Mouse (Mus musculus) cerebellum, postnatal 4 days (tissue): Measurements from ENCODE around the gene Acad12.

Experiments used
- DNase-seq, 2 experiments: peaks; one replicate each; pipeline ENCODE4 v3.0.0; 2022; ENCODE audit warnings: low spot score in 2 of 2, mixed read lengths in 1 of 2

Acad12 gene

DNA sequence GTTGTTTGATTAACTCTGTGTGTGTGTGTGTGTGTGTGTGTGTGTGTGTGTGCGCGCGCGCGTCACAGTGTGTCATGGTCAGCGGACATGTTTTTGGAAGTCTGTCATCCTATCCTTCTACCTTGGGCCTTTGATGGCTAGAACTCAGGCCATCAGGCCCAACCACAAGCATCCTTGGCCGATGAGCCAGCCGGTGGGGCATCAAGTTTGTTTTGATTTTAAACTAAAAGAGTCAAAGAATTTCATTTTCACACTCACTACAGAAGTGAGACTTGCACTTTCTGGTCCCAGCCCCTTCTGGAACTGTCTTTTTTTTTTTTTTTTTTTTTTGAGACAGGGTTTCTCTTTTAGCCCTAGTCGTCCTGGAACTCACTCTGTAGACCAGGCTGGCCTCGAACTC lies 33.7 kb downstream of the Acad12 start:
- DNase-seq, result no peak

GRCm38 (mm10) chr5:121583765-121584501 lies 34.8 kb downstream of the Acad12 start:
- peak; percentile 45 to 64 for DNase-seq

GRCm38 (mm10) chr5:121581945-121582344 lies 36.8 kb downstream of the Acad12 start:
- no peak for DNase-seq

DNA sequence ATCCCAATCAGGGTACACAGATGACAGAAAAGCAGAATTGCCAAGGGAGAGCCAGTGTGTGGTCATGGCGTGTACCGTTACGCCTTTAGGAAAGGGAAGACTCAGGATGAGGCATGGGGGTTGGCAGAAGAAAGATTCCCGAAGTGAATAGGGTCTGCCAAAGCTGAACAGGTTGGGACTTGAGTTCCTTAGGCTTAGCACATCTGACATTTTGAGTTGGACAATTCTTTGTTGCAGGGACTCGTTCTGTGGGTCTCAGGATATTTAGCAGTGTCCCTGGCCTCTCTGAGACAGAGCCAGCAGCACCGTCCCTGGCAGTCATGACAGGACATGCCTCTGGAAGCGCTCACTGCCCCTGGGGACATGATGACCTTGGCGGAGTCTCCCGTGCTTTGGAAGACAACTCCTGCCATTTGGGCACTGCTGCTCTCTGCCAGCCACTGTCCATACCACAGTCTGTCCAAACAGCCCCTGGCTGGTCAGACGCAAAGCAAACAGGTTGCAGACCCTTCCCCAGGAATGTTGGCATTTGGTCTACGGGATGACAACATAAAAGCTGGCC lies 41.7 kb downstream of the Acad12 start:
- no peak for DNase-seq

GRCm38 (mm10) chr5:121575867-121576266 lies 42.9 kb downstream of the Acad12 start:
- no peak for DNase-seq

GRCm38 (mm10) chr5:121574145-121574544 lies 44.6 kb downstream of the Acad12 start:
- no peak for DNase-seq

DNA sequence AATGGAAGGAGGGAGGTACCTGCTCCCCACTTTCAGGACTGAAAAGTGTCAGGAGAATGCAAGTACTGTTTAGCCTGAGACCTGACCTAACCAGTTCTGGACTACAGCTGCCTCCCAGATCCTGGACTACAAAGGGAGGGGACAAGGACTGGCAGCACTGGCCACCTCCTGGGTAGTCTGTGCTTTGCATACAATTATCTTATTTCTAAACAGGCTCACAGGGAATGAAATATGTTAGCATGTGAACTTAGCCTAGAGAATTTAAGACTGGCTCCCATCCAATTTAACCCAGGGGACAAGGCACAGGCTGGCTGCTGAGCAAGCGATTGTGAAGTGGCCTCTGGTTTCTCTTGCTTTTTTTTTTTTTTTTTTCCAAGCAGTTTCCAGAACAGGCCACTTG lies 48.0 kb downstream of the Acad12 start:
- DNase-seq, result no peak

- no peak for DNase-seq
Observed at GRCm38 (mm10) chr5:121569881-121570420, 48.8 kb downstream of the Acad12 start.

- no peak for DNase-seq
Observed at GRCm38 (mm10) chr5:121566035-121566681, 52.6 kb downstream of the Acad12 start.

- peak; percentile 75 to 88 for DNase-seq
Observed at GRCm38 (mm10) chr5:121564468-121564895, 54.3 kb downstream of the Acad12 start.

- DNase-seq, result no peak
Observed at GRCm38 (mm10) chr5:121562436-121562835, 56.3 kb downstream of the Acad12 start.

GRCm38 (mm10) chr5:121549196-121549595 lies 69.5 kb downstream of the Acad12 start:
- no peak for DNase-seq

GRCm38 (mm10) chr5:121547084-121547483 lies 71.7 kb downstream of the Acad12 start:
- DNase-seq, result no peak
